Mouse (Mus musculus) liver, postnatal 0 days (tissue): ENCODE results near the gene Igf2bp3.

Experiments used
- CTCF ChIP-seq: sonication (generic); IDR thresholded peaks from 2 replicates; pipeline ENCODE4 v1.5.1; 2016; ENCODE audit warnings: antibody characterized with exemption, low read depth
- EP300 ChIP-seq: IDR thresholded peaks from 2 replicates; pipeline ENCODE4 v1.6.1; 2016; ENCODE audit warnings: antibody characterized with exemption, low read depth, mild to moderate bottlenecking

GRCm38 (mm10) chr6:49263081-49263846 is 48.5 kb upstream of the Igf2bp3 start:
- no peak for TF ChIP-seq EP300
- 0 out of 2 replicates have a peak, but pooled peaks have one; percentile 4 for TF ChIP-seq CTCF
